Mouse (Mus musculus): Measurements from ENCODE around the gene Ttc6.

Ttc6 gene

DNA sequence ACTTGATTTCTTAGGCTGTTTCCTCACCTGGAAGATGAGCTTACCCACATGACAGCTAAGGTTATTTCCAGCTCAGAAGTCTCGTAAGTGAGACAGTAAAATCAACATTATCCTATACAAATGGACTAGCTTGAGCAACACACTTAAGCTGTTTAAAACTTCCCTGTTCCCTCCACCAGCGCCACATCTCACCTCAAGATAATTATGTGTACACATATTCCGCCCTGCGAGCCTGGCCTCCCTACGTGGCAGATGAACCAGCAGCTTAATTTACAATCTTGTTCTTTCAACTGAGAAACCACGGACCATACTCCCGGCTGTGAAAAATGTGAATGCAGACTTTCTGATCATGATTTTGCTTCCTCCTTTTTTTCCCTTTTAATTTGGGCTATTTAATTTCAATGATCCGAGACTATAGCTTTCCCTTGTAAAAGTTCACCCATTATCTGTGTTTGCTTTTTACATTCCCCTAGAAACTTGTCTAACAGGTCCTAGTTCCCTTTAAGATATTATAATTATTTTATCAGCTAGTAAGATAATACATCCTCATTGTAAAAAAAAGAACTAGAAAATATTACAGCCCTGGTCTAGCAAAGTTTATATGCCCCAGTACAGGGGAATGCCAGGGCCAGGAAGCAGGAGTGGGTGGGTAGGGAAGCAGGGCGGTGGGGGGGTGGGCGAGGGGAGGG, 99.2 kb downstream of the Ttc6 start:
- no peak for DNase-seq (ENCODE audit: low read depth, low spot score)

DNA sequence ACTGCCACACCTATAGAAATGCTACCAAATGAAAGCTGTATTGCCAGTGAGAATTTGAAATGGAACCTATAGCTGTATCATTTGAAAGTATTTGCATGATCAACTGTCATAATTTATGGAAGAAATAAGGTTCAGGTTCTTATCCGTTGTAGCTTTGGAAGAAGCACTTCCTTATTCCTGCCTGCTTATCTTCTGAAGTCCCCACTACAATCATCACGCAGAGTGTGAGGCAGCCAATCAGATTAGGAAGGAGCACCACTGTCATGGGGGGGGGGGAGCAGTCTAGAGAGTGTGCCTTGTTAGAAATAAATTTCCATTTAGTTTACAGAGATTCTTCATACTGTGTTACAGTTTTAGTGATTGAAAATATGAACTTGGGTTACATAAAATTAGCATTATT, 108.5 kb downstream of the Ttc6 start:
- DNase-seq (ENCODE audit: low read depth, low spot score): no peak

DNA sequence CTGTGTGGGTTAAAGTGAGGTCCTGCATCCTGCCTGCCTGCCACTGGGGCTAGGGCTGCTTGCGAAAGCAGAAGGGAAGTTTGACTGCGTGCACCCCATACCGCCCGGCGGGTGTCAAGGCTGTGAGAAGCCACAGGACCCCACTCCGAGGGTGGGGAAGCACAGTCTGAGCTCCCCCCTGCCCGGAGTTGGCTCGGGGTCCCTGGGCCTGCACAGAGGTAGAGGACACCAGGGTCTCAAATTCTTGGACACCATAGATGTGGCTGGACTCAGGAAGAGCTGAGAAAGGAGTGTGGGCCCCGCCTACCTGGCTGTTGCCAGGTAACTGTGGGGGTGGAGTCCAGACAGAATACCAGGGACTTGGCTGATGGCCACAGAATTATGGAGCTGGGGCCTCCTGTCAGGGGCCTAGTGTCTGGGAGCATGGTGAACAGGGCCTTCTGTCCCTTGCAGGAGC, 121.1 kb downstream of the Ttc6 start:
- DNase-seq (ENCODE audit: low read depth, low spot score): no peak

DNA sequence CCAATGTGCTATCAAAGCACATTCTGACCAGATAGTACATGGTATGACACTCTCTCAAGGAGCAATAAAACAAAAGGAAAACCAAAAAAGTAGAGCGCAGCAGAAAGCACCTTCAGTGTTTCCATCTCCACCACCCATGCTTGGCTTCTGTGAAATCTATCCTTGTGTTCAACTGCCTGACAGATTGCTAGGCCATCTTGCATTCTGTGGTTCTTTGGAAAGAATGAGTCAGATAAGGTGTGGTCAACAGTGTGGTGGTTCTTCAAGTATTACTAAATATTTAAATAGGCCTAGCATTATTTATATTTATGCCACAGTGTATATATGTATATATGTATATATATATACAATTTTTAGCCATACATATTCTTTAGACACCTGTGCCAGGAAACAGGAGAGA, 146.1 kb downstream of the Ttc6 start:
- no peak for DNase-seq (ENCODE audit: low read depth, low spot score)

DNA sequence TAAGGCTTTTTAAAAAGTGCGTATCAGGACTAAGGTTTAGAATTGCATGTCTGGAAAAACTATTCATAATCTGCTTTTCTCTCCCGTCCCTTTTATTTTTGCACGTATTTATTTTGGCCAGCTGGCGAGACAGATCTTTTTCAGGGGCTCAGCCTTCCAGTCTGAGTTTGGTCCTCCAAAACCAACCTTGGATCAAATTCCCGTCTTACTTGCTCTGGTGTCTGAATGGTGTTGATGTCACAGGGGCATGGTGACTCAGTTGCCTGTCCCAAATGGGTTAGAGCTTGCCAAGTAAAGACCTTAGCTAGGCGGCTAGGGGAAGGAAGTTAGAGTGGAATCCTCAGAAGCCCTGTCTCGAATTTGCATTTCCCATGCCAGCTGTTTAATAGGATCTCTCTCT, 200.8 kb downstream of the Ttc6 start:
- no peak for DNase-seq (ENCODE audit: low read depth, low spot score)

DNA sequence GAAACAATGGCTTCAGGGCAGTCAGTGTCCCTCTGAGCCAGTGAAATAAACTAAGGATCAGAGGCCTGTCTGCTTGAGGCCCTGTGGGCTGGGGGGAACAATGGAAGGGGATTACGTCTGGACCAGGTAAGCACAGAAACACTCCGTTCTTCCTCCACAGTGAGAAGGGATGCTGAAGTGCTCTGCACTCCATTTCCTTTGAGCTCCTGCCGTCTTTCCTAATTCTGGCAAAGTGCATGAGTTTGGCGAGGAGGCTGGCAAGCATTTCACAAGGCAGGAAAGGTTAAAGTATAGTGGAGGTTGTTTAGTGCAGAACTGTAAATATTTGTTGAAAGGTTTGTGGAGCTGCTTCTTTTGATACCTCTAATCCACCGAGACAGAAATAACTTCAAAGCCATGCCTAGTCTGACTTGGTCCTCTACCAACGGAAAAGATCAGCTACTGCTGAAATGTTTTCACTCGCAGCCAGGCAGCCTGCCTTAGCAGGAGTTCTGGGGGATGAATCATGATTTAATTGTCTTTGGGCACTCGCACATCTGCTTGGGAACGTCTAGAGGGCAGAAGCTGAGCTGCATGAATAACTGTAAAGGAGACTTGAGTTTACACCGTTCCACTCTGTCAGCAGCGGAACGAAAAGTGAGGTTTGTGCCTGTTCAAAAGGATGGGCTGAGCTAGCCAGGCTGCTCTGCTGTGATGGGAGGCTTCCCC, 212.5 kb downstream of the Ttc6 start:
- DNase-seq (ENCODE audit: low read depth, low spot score): no peak

DNA sequence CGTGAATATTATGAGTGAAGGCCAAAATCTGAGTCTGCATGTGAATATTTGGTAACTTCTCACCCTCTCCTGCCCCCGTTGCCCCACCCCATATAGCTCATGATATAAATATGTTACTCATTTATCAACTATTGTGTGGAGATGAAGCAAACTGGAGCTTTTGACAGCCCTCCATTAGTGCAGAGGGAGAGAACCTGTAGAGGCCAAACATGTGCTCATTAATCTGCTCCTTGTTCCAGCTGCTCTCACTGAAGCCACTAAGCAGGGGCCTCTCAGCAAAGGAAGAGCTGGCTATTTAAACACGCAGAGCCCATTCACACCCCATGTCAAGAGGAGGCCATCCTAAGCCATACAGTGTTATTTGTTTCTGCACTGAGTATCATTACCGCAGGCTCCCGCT, 218.0 kb downstream of the Ttc6 start:
- no peak for DNase-seq (ENCODE audit: low read depth, low spot score)

DNA sequence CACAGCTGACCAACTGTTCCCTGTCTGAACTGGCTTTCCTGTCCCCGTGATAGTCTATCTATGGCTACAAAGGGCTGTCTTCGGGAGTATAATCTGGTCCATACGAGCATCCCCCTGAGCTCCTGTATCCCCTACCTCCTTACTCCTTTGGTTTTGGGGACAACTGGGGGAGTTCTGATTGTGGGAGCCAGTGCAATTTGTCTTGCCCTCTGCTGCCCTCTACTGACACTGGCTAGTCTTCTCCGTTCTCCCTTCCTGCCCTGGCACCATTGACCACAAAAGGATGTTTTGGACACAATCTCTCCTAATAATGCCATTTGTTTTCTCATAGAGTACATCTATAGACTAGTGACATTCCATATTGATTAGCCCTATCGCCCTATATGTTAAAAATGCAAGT, 223.6 kb downstream of the Ttc6 start:
- DNase-seq (ENCODE audit: low read depth, low spot score): no peak
